Mouse (Mus musculus) adipocyte (in vitro differentiated cells): Measurements from ENCODE around the gene Btla.

Source experiments
- DNase-seq: peaks from one replicate; pipeline ENCODE4 v3.0.0-alpha.2; 2016; ENCODE audit warnings: low spot score

Btla gene

GRCm38 (mm10) chr16:45223648-45224388 lies at the start of gene Btla:
Gene Btla, plus strand, starts transcription at chr16:45224315.
- DNase-seq, result no peak

- DNase-seq, result no peak
Observed at GRCm38 (mm10) chr16:45178552-45178951, 45.6 kb upstream of the Btla start.

GRCm38 (mm10) chr16:45181824-45182223 lies 42.3 kb upstream of the Btla start:
- DNase-seq, result no peak

- DNase-seq, result peak; percentile 86
Observed at GRCm38 (mm10) chr16:45192613-45193012, 31.5 kb upstream of the Btla start.

GRCm38 (mm10) chr16:45196816-45197215 lies 27.3 kb upstream of the Btla start:
- DNase-seq, result peak; percentile 90

- DNase-seq, result no peak
Observed at GRCm38 (mm10) chr16:45201395-45201794, 22.7 kb upstream of the Btla start.

GRCm38 (mm10) chr16:45204438-45204837 lies 19.7 kb upstream of the Btla start:
- no peak for DNase-seq

- no peak for DNase-seq
Observed at GRCm38 (mm10) chr16:45204859-45205670, 19.1 kb upstream of the Btla start.

- no peak for DNase-seq
Observed at GRCm38 (mm10) chr16:45222016-45222415, 2.1 kb upstream of the Btla start.

GRCm38 (mm10) chr16:45222771-45223170 lies 1.3 kb upstream of the Btla start:
- DNase-seq, result no peak

GRCm38 (mm10) chr16:45224431-45225008 lies 405 bp downstream of the Btla start:
- no peak for DNase-seq

GRCm38 (mm10) chr16:45227002-45227401 lies 2.9 kb downstream of the Btla start:
- no peak for DNase-seq

- no peak for DNase-seq
Observed at GRCm38 (mm10) chr16:45231296-45231695, 7.2 kb downstream of the Btla start.

- no peak for DNase-seq
Observed at GRCm38 (mm10) chr16:45233007-45233406, 8.9 kb downstream of the Btla start.

- no peak for DNase-seq
Observed at GRCm38 (mm10) chr16:45242700-45243099, 18.6 kb downstream of the Btla start.

GRCm38 (mm10) chr16:45244930-45245472 lies 20.9 kb downstream of the Btla start:
- DNase-seq, result no peak

- DNase-seq, result no peak
Observed at GRCm38 (mm10) chr16:45249761-45250160, 25.6 kb downstream of the Btla start.

GRCm38 (mm10) chr16:45250317-45250716 lies 26.2 kb downstream of the Btla start:
- no peak for DNase-seq

GRCm38 (mm10) chr16:45251773-45252413 lies 27.8 kb downstream of the Btla start:
- DNase-seq, result no peak

- no peak for DNase-seq
Observed at GRCm38 (mm10) chr16:45255183-45255861, 31.2 kb downstream of the Btla start.

GRCm38 (mm10) chr16:45256895-45257294 lies 32.8 kb downstream of the Btla start:
- DNase-seq, result no peak

GRCm38 (mm10) chr16:45257567-45257966 lies 33.5 kb downstream of the Btla start:
- DNase-seq, result no peak
